Mouse (Mus musculus) bone marrow, adult 2 months (tissue): ENCODE measurements around the gene Cbx3.

ENCODE experiments used
- CTCF ChIP-seq: fragments of 200-500 bp; IDR thresholded peaks from 2 replicates; pipeline ENCODE4 v1.5.1; 2011; ENCODE audit warnings: low read length, control low read depth; ENCODE audit not compliant: control insufficient read depth, insufficient read depth
- POLR2A ChIP-seq: fragments of 200-500 bp; IDR thresholded peaks from 2 replicates; pipeline ENCODE4 v1.6.1; 2011; ENCODE audit warnings: low read depth, mild to moderate bottlenecking, control low read depth, low read length, borderline replicate concordance; ENCODE audit not compliant: control insufficient read depth

DNA sequence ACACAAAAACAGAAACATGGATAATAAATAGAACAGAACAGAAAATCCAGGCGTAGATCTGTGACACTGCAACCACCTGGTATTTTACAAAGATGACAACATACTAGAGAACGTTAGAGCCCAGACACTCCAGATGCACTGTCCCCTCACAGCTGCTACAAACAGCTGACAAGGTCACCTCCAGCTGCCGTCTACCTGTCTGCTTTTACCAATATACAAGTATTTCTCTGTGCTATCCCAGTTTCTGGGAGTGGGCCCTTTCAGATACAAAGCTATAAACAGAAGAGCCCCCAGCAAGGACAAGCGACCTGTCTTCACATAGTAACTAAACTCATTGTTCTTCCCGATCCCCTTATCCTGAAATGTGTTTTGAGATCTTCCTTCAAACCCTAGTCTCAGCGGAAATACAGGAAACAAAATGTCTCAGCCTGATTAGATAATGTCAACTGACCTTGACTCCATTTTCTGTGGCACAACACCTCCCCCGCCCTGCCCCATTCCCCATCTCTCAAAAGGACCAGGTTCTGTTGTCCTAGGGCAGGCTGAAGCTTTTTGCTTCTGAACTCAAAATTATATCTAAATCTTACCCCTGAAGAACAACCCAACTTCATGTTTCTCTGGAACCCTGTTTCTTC, 16.0 kb downstream of the Cbx3 start:
- TF ChIP-seq CTCF (no peak), POLR2A (no peak)
